Mouse (Mus musculus) neural tube, embryonic 11.5 days (tissue): ENCODE measurements around the gene Tmc6. TPM values are rescaled to one million over a fixed set of nuclear protein-coding genes. Genes with fewer than 3 reads are reported as not detected.
A peak's percentile ranks its signal among the peaks of the same experiment; 100 is the strongest.
"Not testable (repeated sequence)": the region's sequence is repeated elsewhere in the genome, so short reads cannot be mapped to it uniquely, and the experiment has no call there.

Experiments used
- ATAC-seq: fragments of 200-750 bp; cut with Nextera tagmentation; 2 replicates; pipeline ENCODE4 v1.8.0; 2017; ENCODE audit warnings: moderate number of reproducible peaks, mild to moderate bottlenecking, moderate TSS enrichment, moderate library complexity; ENCODE audit not compliant: insufficient read depth, low FRiP score, low TSS enrichment
- DNase-seq: peaks from one replicate; pipeline ENCODE4 v3.0.0-alpha.2; 2015; ENCODE audit warnings: low spot score
- H3K27ac ChIP-seq: fragments of 300-500 bp; sonication (generic); 2 replicates; pipeline ENCODE4 v1.5.1; 2014; ENCODE audit warnings: low read depth, mild to moderate bottlenecking, low read length
- H3K27me3 ChIP-seq: fragments of 300-500 bp; sonication (generic); 2 replicates; pipeline ENCODE4 v1.6.1; 2014; ENCODE audit warnings: mild to moderate bottlenecking, low read length, mixed read lengths; ENCODE audit not compliant: control insufficient read depth, insufficient read depth
- H3K36me3 ChIP-seq: fragments of 300-500 bp; sonication (generic); 2 replicates; pipeline ENCODE4 v1.6.1; 2014; ENCODE audit warnings: mild to moderate bottlenecking, low read length, moderate library complexity, mixed read lengths; ENCODE audit not compliant: control insufficient read depth, insufficient read depth
- H3K4me1 ChIP-seq: fragments of 300-500 bp; sonication (generic); 2 replicates; pipeline ENCODE4 v1.6.1; 2014; ENCODE audit warnings: low read length, mixed read lengths; ENCODE audit not compliant: control insufficient read depth, insufficient read depth
- H3K4me2 ChIP-seq: fragments of 300-500 bp; sonication (generic); 2 replicates; pipeline ENCODE4 v1.6.1; 2014; ENCODE audit warnings: low read depth, mild to moderate bottlenecking, moderate library complexity
- H3K4me3 ChIP-seq: fragments of 300-500 bp; sonication (generic); 2 replicates; pipeline ENCODE4 v1.5.1; 2014; ENCODE audit warnings: low read depth, low read length
- H3K9ac ChIP-seq: fragments of 300-500 bp; sonication (generic); 2 replicates; pipeline ENCODE4 v1.6.1; 2014; ENCODE audit warnings: mild to moderate bottlenecking, low read length
- H3K9me3 ChIP-seq: fragments of 300-500 bp; sonication (generic); 2 replicates; pipeline ENCODE4 v1.6.1; 2016; ENCODE audit warnings: low read length; ENCODE audit not compliant: control insufficient read depth
- WGBS: fragments of 180-500 bp; shearing (Covaris S2); extraction: QIAGEN DNeasy Blood & Tissue Kit; methylation state at CpG from one replicate; pipeline ENCODE4 v1.1.7; 2014; 5-methylcytosine and 5-hydroxymethylcytosine counted together
- polyA plus RNA-seq: library from polyadenylated mRNA; unstranded; fragments of >200 nt; fragmentation: Nextera tagmentation; extraction: Ambion mirVana; gene quantifications from 2 replicates; pipeline ENCODE4 v1.2.1, GENCODE M21; 2014

The Tmc6 gene
- polyA plus RNA-seq, 1 experiment from 2014 or later = 14.1 TPM

GRCm38 (mm10) chr11:117790703-117791440 lies 8.9 kb upstream of the Tmc6 start:
- H3K4me3 ChIP-seq = no peak overlapping the region
- WGBS = 32% methylated on average over 22 of the region's 23 CpGs
- H3K36me3 ChIP-seq = no peaks in the 10 kb centered on the region
- DNase-seq (no peak), ATAC-seq (0 out of 2 replicates have a peak, but pooled peaks have one; percentile 27)
- H3K27ac ChIP-seq = no peak overlapping the region
- 0 out of 2 replicates have a peak, but pooled peaks cover 4% of the 10 kb centered on the region for H3K27me3 ChIP-seq
- no peaks in the 10 kb centered on the region for H3K4me1 ChIP-seq
- no peak overlapping the region for H3K9ac ChIP-seq
- peak overlapping the region; percentile 14; the same call in 1 of the 2 replicates for H3K4me2 ChIP-seq
- no peaks in the 10 kb centered on the region for H3K9me3 ChIP-seq

- no peak overlapping the region for H3K4me3 ChIP-seq
- no peaks in the 10 kb centered on the region for H3K36me3 ChIP-seq
- 4% methylated on average over 14 of the region's 14 CpGs for WGBS
- peak; percentile 64 for DNase-seq
- H3K4me1 ChIP-seq = no peaks in the 10 kb centered on the region
- ATAC-seq = peak; percentile 20; the same call in 1 of the 2 replicates
- 0 out of 2 replicates have a peak, but pooled peaks cover 4% of the 10 kb centered on the region for H3K27me3 ChIP-seq
- no peak overlapping the region for H3K9ac ChIP-seq
- no peak overlapping the region for H3K27ac ChIP-seq
- peak overlapping the region; percentile 14; the same call in 1 of the 2 replicates for H3K4me2 ChIP-seq
- no peaks in the 10 kb centered on the region for H3K9me3 ChIP-seq
These were observed 8.3 kb upstream of the Tmc6 start for GRCm38 (mm10) chr11:117790286-117790685.

- not testable (repeated sequence) for DNase-seq, H3K4me3 ChIP-seq, H3K4me1 ChIP-seq, H3K27ac ChIP-seq, H3K9me3 ChIP-seq, H3K9ac ChIP-seq, H3K27me3 ChIP-seq, ATAC-seq, H3K36me3 ChIP-seq, H3K4me2 ChIP-seq
- 84% methylated on average over 7 of the region's 7 CpGs for WGBS
These were observed 6.5 kb upstream of the Tmc6 start for GRCm38 (mm10) chr11:117788481-117788880.

- Histone ChIP-seq H3K36me3 (no peaks in the 10 kb centered on the region), H3K4me2 (no peak overlapping the region), H3K4me3 (no peak overlapping the region), H3K27me3 (peaks cover 15% of the 10 kb centered on the region), H3K9me3 (no peaks in the 10 kb centered on the region), H3K27ac (no peak overlapping the region), H3K9ac (no peak overlapping the region), H3K4me1 (peaks cover 3% of the 10 kb centered on the region; the same call in 1 of the 2 replicates)
- WGBS = 6% methylated on average over 10 of the region's 10 CpGs
- ATAC-seq (no peak), DNase-seq (peak; percentile 69)
These were observed 4.3 kb upstream of the Tmc6 start for GRCm38 (mm10) chr11:117786294-117786693.

GRCm38 (mm10) chr11:117783683-117784309 lies 1.8 kb upstream of the Tmc6 start:
- no peak overlapping the region for H3K27ac ChIP-seq
- DNase-seq (no peak), ATAC-seq (no peak)
- peak overlapping the region; percentile 29 for H3K4me3 ChIP-seq
- H3K4me1 ChIP-seq = peaks cover 28% of the 10 kb centered on the region
- 0 out of 2 replicates have a peak overlapping the region, but pooled peaks have one; percentile 54 for H3K9ac ChIP-seq
- H3K36me3 ChIP-seq = no peaks in the 10 kb centered on the region
- 29% methylated on average over 10 of the region's 10 CpGs for WGBS
- H3K4me2 ChIP-seq = peak overlapping the region; percentile 50
- no peaks in the 10 kb centered on the region for H3K9me3 ChIP-seq
- peaks cover 15% of the 10 kb centered on the region for H3K27me3 ChIP-seq

GRCm38 (mm10) chr11:117783089-117783488 lies 1.1 kb upstream of the Tmc6 start:
- Histone ChIP-seq H3K27me3 (peaks cover 15% of the 10 kb centered on the region), H3K4me1 (peaks cover 29% of the 10 kb centered on the region), H3K27ac (no peak overlapping the region), H3K9me3 (no peaks in the 10 kb centered on the region), H3K4me2 (peak overlapping the region; percentile 50), H3K9ac (peak overlapping the region; percentile 54), H3K36me3 (no peaks in the 10 kb centered on the region), H3K4me3 (peak overlapping the region; percentile 29)
- DNase-seq (peak; percentile 79), ATAC-seq (no peak; the same call in 1 of the 2 replicates)
- 5% methylated on average over 31 of the region's 31 CpGs for WGBS

GRCm38 (mm10) chr11:117782705-117783034 lies 672 bp upstream of the Tmc6 start:
- Histone ChIP-seq H3K27ac (no peak overlapping the region), H3K27me3 (peaks cover 15% of the 10 kb centered on the region), H3K9ac (peak overlapping the region; percentile 54), H3K4me3 (peak overlapping the region; percentile 29), H3K9me3 (no peaks in the 10 kb centered on the region), H3K4me1 (peaks cover 29% of the 10 kb centered on the region), H3K36me3 (no peaks in the 10 kb centered on the region), H3K4me2 (peak overlapping the region; percentile 50)
- DNase-seq = no peak
- ATAC-seq = no peak
- WGBS = 50% methylated on average over 9 of the region's 9 CpGs

- 23% methylated on average over 18 of the region's 18 CpGs for WGBS
- DNase-seq = no peak
- Histone ChIP-seq H3K27ac (0 out of 2 replicates have a peak overlapping the region, but pooled peaks have one; percentile 49), H3K36me3 (no peaks in the 10 kb centered on the region), H3K9ac (no peak overlapping the region), H3K4me3 (peak overlapping the region; percentile 34; the same call in 1 of the 2 replicates), H3K4me1 (peaks cover 29% of the 10 kb centered on the region), H3K4me2 (peak overlapping the region; percentile 74), H3K9me3 (no peaks in the 10 kb centered on the region), H3K27me3 (peaks cover 15% of the 10 kb centered on the region)
- ATAC-seq = no peak
These were observed 688 bp downstream of the Tmc6 start for GRCm38 (mm10) chr11:117781199-117781821.
